Mouse (Mus musculus): Measurements from ENCODE around the gene Pakap.
A peak's percentile ranks its signal among the peaks of the same experiment; 100 is the strongest.
"Not testable (repeated sequence)": the region's sequence is repeated elsewhere in the genome, so short reads cannot be mapped to it uniquely, and the experiment has no call there.

Gene Pakap

GRCm38 (mm10) chr4:57867454-57867853 lies 299.5 kb downstream of the Pakap start:
- DNase-seq (ENCODE audit: inconsistent ontology term): no peak

- DNase-seq (ENCODE audit: inconsistent ontology term): no peak
Measured at GRCm38 (mm10) chr4:57879137-57879536, 311.2 kb downstream of the Pakap start.

GRCm38 (mm10) chr4:57879804-57880357 lies 311.9 kb downstream of the Pakap start:
- DNase-seq (ENCODE audit: inconsistent ontology term): peak; percentile 41

- peak; percentile 52 for DNase-seq (ENCODE audit: inconsistent ontology term)
Measured at GRCm38 (mm10) chr4:57883520-57884421, 315.8 kb downstream of the Pakap start.

- DNase-seq (ENCODE audit: inconsistent ontology term): no peak
Measured at GRCm38 (mm10) chr4:57884511-57884910, 316.5 kb downstream of the Pakap start.

GRCm38 (mm10) chr4:57885186-57885585 lies 317.2 kb downstream of the Pakap start:
- no peak for DNase-seq (ENCODE audit: inconsistent ontology term)

- peak; percentile 71 for DNase-seq (ENCODE audit: inconsistent ontology term)
Measured at GRCm38 (mm10) chr4:57886066-57886887, 318.3 kb downstream of the Pakap start.

- DNase-seq (ENCODE audit: inconsistent ontology term): no peak
Measured at GRCm38 (mm10) chr4:57886888-57887230, 318.9 kb downstream of the Pakap start.

- no peak for DNase-seq (ENCODE audit: inconsistent ontology term)
Measured at GRCm38 (mm10) chr4:57888246-57888645, 320.3 kb downstream of the Pakap start.

- not testable (repeated sequence) for DNase-seq (ENCODE audit: inconsistent ontology term)
Measured at GRCm38 (mm10) chr4:57888978-57889377, 321.0 kb downstream of the Pakap start.

- DNase-seq (ENCODE audit: inconsistent ontology term): no peak
Measured at GRCm38 (mm10) chr4:57889773-57890172, 321.8 kb downstream of the Pakap start.

- no peak for DNase-seq (ENCODE audit: inconsistent ontology term)
Measured at GRCm38 (mm10) chr4:57892001-57892586, 324.1 kb downstream of the Pakap start.

- DNase-seq (ENCODE audit: inconsistent ontology term): no peak
Measured at GRCm38 (mm10) chr4:57895140-57895539, 327.2 kb downstream of the Pakap start.

- no peak for DNase-seq (ENCODE audit: inconsistent ontology term)
Measured at GRCm38 (mm10) chr4:57895902-57896301, 327.9 kb downstream of the Pakap start.

GRCm38 (mm10) chr4:57896631-57897030 lies 328.7 kb downstream of the Pakap start:
- no peak for DNase-seq (ENCODE audit: inconsistent ontology term)

GRCm38 (mm10) chr4:57901210-57901609 lies 333.2 kb downstream of the Pakap start:
- DNase-seq (ENCODE audit: inconsistent ontology term): no peak

- DNase-seq (ENCODE audit: inconsistent ontology term): no peak
Measured at GRCm38 (mm10) chr4:57902619-57903018, 334.6 kb downstream of the Pakap start.

- DNase-seq (ENCODE audit: inconsistent ontology term): peak; percentile 48
Measured at GRCm38 (mm10) chr4:57904211-57904610, 336.2 kb downstream of the Pakap start.

GRCm38 (mm10) chr4:57904638-57905037 lies 336.7 kb downstream of the Pakap start:
- DNase-seq (ENCODE audit: inconsistent ontology term): no peak

GRCm38 (mm10) chr4:57906708-57907107 lies 338.7 kb downstream of the Pakap start:
- DNase-seq (ENCODE audit: inconsistent ontology term): no peak

GRCm38 (mm10) chr4:57908860-57909259 lies 340.9 kb downstream of the Pakap start:
- no peak for DNase-seq (ENCODE audit: inconsistent ontology term)

- no peak for DNase-seq (ENCODE audit: inconsistent ontology term)
Measured at GRCm38 (mm10) chr4:57913021-57913420, 345.0 kb downstream of the Pakap start.
